Mouse (Mus musculus): ENCODE results near the gene Jund.

DNA sequence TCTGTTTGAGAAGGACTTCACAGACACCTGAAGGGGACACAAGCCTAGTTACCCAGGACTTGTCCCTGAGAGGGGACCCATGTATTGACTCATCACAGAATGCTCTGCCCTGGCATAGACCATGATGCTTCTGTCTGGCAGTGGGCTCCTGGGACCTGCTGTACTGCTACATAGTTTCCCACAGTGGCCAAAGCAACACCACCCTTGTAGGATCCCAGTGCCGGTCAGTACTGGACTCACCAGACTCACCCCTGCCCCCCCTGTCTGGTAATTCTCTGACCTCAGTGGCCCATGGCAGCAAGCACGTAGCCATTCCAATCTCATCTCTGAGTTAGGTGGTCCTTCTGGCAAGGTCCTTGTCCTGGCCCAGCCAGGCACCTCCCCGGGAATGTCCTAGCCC is 10.6 kb upstream of the Jund start:
- TF ChIP-seq POLR2A (IDR thresholded peaks at IDR 0.05; ENCODE audit: borderline replicate concordance, low read depth, low read length) (no peak), CTCF (IDR thresholded peaks at IDR 0.05; ENCODE audit: low read depth, low read length) (no peak)

All from bone marrow macrophage, adult 2 months (primary cell).